Mouse (Mus musculus): ENCODE results near the gene Ankrd36. TPM values are rescaled to one million over a fixed set of nuclear protein-coding genes. Genes with fewer than 3 reads are reported as not detected.

Gene Ankrd36
- polyA plus RNA-seq, 1 experiment from 2014 or later: not detected

- ATAC-seq (ENCODE audit: low FRiP score): no peak
Measured at GRCm38 (mm10) chr11:5716246-5716645, 146.8 kb downstream of the Ankrd36 start.

GRCm38 (mm10) chr11:5716938-5717705 is 147.6 kb downstream of the Ankrd36 start:
- Histone ChIP-seq H3K27ac (replicated peaks) (no peak overlapping the region), H3K9ac (replicated peaks) (no peak overlapping the region), H3K4me3 (replicated peaks) (no peak overlapping the region), H3K4me1 (no peaks in the 10 kb centered on the region), H3K27me3 (replicated peaks) (no peaks in the 10 kb centered on the region), H3K4me2 (no peak overlapping the region), H3K36me3 (peaks cover 48% of the 10 kb centered on the region), H3K9me3 (replicated peaks) (no peaks in the 10 kb centered on the region)
- WGBS: 95% methylated on average over 34 of the region's 34 CpGs
- ATAC-seq (ENCODE audit: low FRiP score): no peak

More at GRCm38 (mm10) chr11:5716246-5716645, 146.8 kb downstream of the Ankrd36 start:
- H3K9ac ChIP-seq (replicated peaks): no peak overlapping the region
- no peaks in the 10 kb centered on the region for H3K27me3 ChIP-seq (replicated peaks)
- no peaks in the 10 kb centered on the region for H3K9me3 ChIP-seq (replicated peaks)
- H3K4me3 ChIP-seq (replicated peaks): no peak overlapping the region
- 96% methylated on average over 11 of the region's 11 CpGs for WGBS
- H3K4me1 ChIP-seq: no peaks in the 10 kb centered on the region
- no peak overlapping the region for H3K27ac ChIP-seq (replicated peaks)
- peaks cover 42% of the 10 kb centered on the region for H3K36me3 ChIP-seq
- no peak overlapping the region for H3K4me2 ChIP-seq

GRCm38 (mm10) chr11:5718611-5719354 is 149.3 kb downstream of the Ankrd36 start:
- no peaks in the 10 kb centered on the region for H3K27me3 ChIP-seq (replicated peaks)
- no peak overlapping the region for H3K4me2 ChIP-seq
- no peak for ATAC-seq (ENCODE audit: low FRiP score)
- H3K27ac ChIP-seq (replicated peaks): no peak overlapping the region
- no peak overlapping the region for H3K4me3 ChIP-seq (replicated peaks)
- no peaks in the 10 kb centered on the region for H3K4me1 ChIP-seq
- 95% methylated on average over 12 of the region's 12 CpGs for WGBS
- H3K36me3 ChIP-seq: peaks cover 54% of the 10 kb centered on the region
- H3K9me3 ChIP-seq (replicated peaks): no peaks in the 10 kb centered on the region
- no peak overlapping the region for H3K9ac ChIP-seq (replicated peaks)

- no peak overlapping the region for H3K4me3 ChIP-seq (replicated peaks)
- H3K27me3 ChIP-seq (replicated peaks): no peaks in the 10 kb centered on the region
- 91% methylated on average over 9 of the region's 9 CpGs for WGBS
- no peak for ATAC-seq (ENCODE audit: low FRiP score)
- peaks cover 4% of the 10 kb centered on the region; the same call in 1 of the 2 replicates for H3K36me3 ChIP-seq
- H3K9ac ChIP-seq (replicated peaks): no peak overlapping the region
- no peak overlapping the region for H3K27ac ChIP-seq (replicated peaks)
- H3K4me1 ChIP-seq: peaks cover 12% of the 10 kb centered on the region; the same call in 1 of the 2 replicates
- no peaks in the 10 kb centered on the region for H3K9me3 ChIP-seq (replicated peaks)
- H3K4me2 ChIP-seq: no peak overlapping the region
Measured at GRCm38 (mm10) chr11:5729582-5729981, 160.1 kb downstream of the Ankrd36 start.

- ATAC-seq (ENCODE audit: low FRiP score): no peak
Measured at GRCm38 (mm10) chr11:5732401-5732800, 162.9 kb downstream of the Ankrd36 start.

GRCm38 (mm10) chr11:5734323-5734722 is 164.8 kb downstream of the Ankrd36 start:
- peaks cover 12% of the 10 kb centered on the region; the same call in 1 of the 2 replicates for H3K4me1 ChIP-seq
- no peaks in the 10 kb centered on the region for H3K27me3 ChIP-seq (replicated peaks)
- ATAC-seq (ENCODE audit: low FRiP score): no peak
- no peak overlapping the region for H3K4me2 ChIP-seq
- H3K4me3 ChIP-seq (replicated peaks): no peak overlapping the region
- WGBS: 91% methylated on average over 4 of the region's 4 CpGs
- no peak overlapping the region for H3K27ac ChIP-seq (replicated peaks)
- H3K9ac ChIP-seq (replicated peaks): no peak overlapping the region
- no peaks in the 10 kb centered on the region for H3K36me3 ChIP-seq
- no peaks in the 10 kb centered on the region for H3K9me3 ChIP-seq (replicated peaks)

More at GRCm38 (mm10) chr11:5732401-5732800, 162.9 kb downstream of the Ankrd36 start:
- 58% methylated on average over 5 of the region's 5 CpGs for WGBS
- Histone ChIP-seq H3K27me3 (replicated peaks) (no peaks in the 10 kb centered on the region), H3K27ac (replicated peaks) (no peak overlapping the region), H3K4me3 (replicated peaks) (no peak overlapping the region), H3K9ac (replicated peaks) (no peak overlapping the region), H3K9me3 (replicated peaks) (no peaks in the 10 kb centered on the region), H3K4me2 (no peak overlapping the region), H3K36me3 (no peaks in the 10 kb centered on the region), H3K4me1 (peaks cover 12% of the 10 kb centered on the region; the same call in 1 of the 2 replicates)

GRCm38 (mm10) chr11:5737137-5737536 is 167.7 kb downstream of the Ankrd36 start:
- Histone ChIP-seq H3K4me2 (no peak overlapping the region), H3K9me3 (replicated peaks) (no peaks in the 10 kb centered on the region), H3K9ac (replicated peaks) (no peak overlapping the region), H3K27me3 (replicated peaks) (no peaks in the 10 kb centered on the region), H3K4me3 (replicated peaks) (no peak overlapping the region), H3K36me3 (no peaks in the 10 kb centered on the region), H3K27ac (replicated peaks) (no peak overlapping the region), H3K4me1 (peaks cover 18% of the 10 kb centered on the region)
- WGBS: 96% methylated on average over 5 of the region's 5 CpGs
- no peak for ATAC-seq (ENCODE audit: low FRiP score)

Other genes starting within 250 kb of the Ankrd36 start
- 7.2 and 8.5 TPM in 2 replicates for gene Znrf3, start 124.8 kb upstream of the Ankrd36 start, polyA plus RNA-seq (2015; fragmentation: Nextera tagmentation; extraction: Ambion mirVana)
- 154 and 184 TPM in 2 replicates for gene Xbp1, start 49.0 kb upstream of the Ankrd36 start, polyA plus RNA-seq (2015; fragmentation: Nextera tagmentation; extraction: Ambion mirVana)
- 11.2 and 13.0 TPM in 2 replicates for gene Ccdc117, start 27.5 kb upstream of the Ankrd36 start, polyA plus RNA-seq (2015; fragmentation: Nextera tagmentation; extraction: Ambion mirVana)
- 197 and 206 TPM in 2 replicates for gene Mrps24, start 146.0 kb downstream of the Ankrd36 start, polyA plus RNA-seq (2015; fragmentation: Nextera tagmentation; extraction: Ambion mirVana)
- 33.0 and 34.1 TPM in 2 replicates for gene Urgcp, start 192.7 kb downstream of the Ankrd36 start, polyA plus RNA-seq (2015; fragmentation: Nextera tagmentation; extraction: Ambion mirVana)
- 131 and 142 TPM in 2 replicates for gene Dbnl, start 218.8 kb downstream of the Ankrd36 start, polyA plus RNA-seq (2015; fragmentation: Nextera tagmentation; extraction: Ambion mirVana)
- gene Pgam2, start 234.0 kb downstream of the Ankrd36 start, polyA plus RNA-seq (2015; fragmentation: Nextera tagmentation; extraction: Ambion mirVana): 14.4 and 21.9 TPM in 2 replicates

All from neural tube, embryonic 15.5 days (tissue).